Mouse (Mus musculus) hindbrain, embryonic 10.5 days (tissue): Measurements from ENCODE around the gene Rad23b. TPM values are rescaled to one million over a fixed set of nuclear protein-coding genes. Genes with fewer than 3 reads are reported as not detected.
"Not testable (repeated sequence)": the region's sequence is repeated elsewhere in the genome, so short reads cannot be mapped to it uniquely, and the experiment has no call there.

ENCODE experiments used
- DNase-seq: peaks from one replicate; pipeline ENCODE4 v3.0.0-alpha.2; 2017; ENCODE audit warnings: low spot score
- H3K27ac ChIP-seq: fragments of 300-500 bp; sonication (generic); 2 replicates; pipeline ENCODE4 v1.5.1; 2016; ENCODE audit warnings: mild to moderate bottlenecking, moderate library complexity
- H3K27me3 ChIP-seq: fragments of 300-500 bp; sonication (generic); 2 replicates; pipeline ENCODE4 v1.6.1; 2016; ENCODE audit warnings: mild to moderate bottlenecking; ENCODE audit not compliant: poor library complexity, insufficient read depth, severe bottlenecking
- H3K36me3 ChIP-seq: fragments of 300-500 bp; sonication (generic); 2 replicates; pipeline ENCODE4 v1.6.1; 2016; ENCODE audit warnings: mild to moderate bottlenecking, moderate library complexity
- H3K4me1 ChIP-seq: fragments of 300-500 bp; sonication (generic); replicated peaks from 2 replicates; pipeline ENCODE4 v1.6.1; 2016; ENCODE audit warnings: mild to moderate bottlenecking
- H3K4me3 ChIP-seq: fragments of 300-500 bp; sonication (generic); 2 replicates; pipeline ENCODE4 v1.5.1; 2016; ENCODE audit warnings: mild to moderate bottlenecking, moderate library complexity
- H3K9me3 ChIP-seq: fragments of 300-500 bp; sonication (generic); 2 replicates; pipeline ENCODE4 v1.6.1; 2016; ENCODE audit warnings: mild to moderate bottlenecking, moderate library complexity
- WGBS: fragments of 180-500 bp; shearing (Covaris S2); methylation state at CpG from one replicate; pipeline ENCODE4 v1.1.7; 2016; 5-methylcytosine and 5-hydroxymethylcytosine counted together
- polyA plus RNA-seq: library from polyadenylated mRNA; unstranded; fragments of >200 nt; fragmentation: Nextera tagmentation; extraction: Ambion mirVana; gene quantifications from 2 replicates; pipeline ENCODE4 v1.2.1, GENCODE M21; 2016

Rad23b gene
- polyA plus RNA-seq: 89.5 and 91.2 TPM in 2 replicates

- WGBS: under 1% methylated on average over 77 of the region's 77 CpGs
- DNase-seq: peak; percentile 100
- Histone ChIP-seq H3K36me3 (peaks cover 3% of the 10 kb centered on the region; the same call in 1 of the 2 replicates), H3K27ac (peak within 1 kb of the TSS; percentile 99), H3K27me3 (no peaks in the 10 kb centered on the region), H3K4me3 (peak within 1 kb of the TSS; percentile 96), H3K4me1 (peaks cover 29% of the 10 kb centered on the region), H3K9me3 (no peaks in the 10 kb centered on the region)
Observed at GRCm38 (mm10) chr4:55349452-55350218, at the start of gene Rad23b. Rad23b (plus strand) TSS chr4:55350043.

- H3K4me1 ChIP-seq: no peaks in the 10 kb centered on the region
Observed at GRCm38 (mm10) chr4:55304121-55304520, 45.7 kb upstream of the Rad23b start.

GRCm38 (mm10) chr4:55306636-55307035 is 43.2 kb upstream of the Rad23b start:
- no peak for DNase-seq
- no peaks in the 10 kb centered on the region for H3K27me3 ChIP-seq
- H3K4me3 ChIP-seq: no peak overlapping the region
- peaks cover 13% of the 10 kb centered on the region; the same call in 1 of the 2 replicates for H3K9me3 ChIP-seq
- 76% methylated on average over 4 of the region's 4 CpGs for WGBS
- H3K27ac ChIP-seq: no peak overlapping the region
- 0 out of 2 replicates have a peak, but pooled peaks cover 2% of the 10 kb centered on the region for H3K36me3 ChIP-seq
- no peaks in the 10 kb centered on the region for H3K4me1 ChIP-seq

More at GRCm38 (mm10) chr4:55304121-55304520, 45.7 kb upstream of the Rad23b start:
- 0 out of 2 replicates have a peak, but pooled peaks cover 2% of the 10 kb centered on the region for H3K36me3 ChIP-seq
- H3K9me3 ChIP-seq: peaks cover 13% of the 10 kb centered on the region; the same call in 1 of the 2 replicates
- H3K27me3 ChIP-seq: no peaks in the 10 kb centered on the region
- H3K27ac ChIP-seq: no peak overlapping the region
- DNase-seq: no peak
- WGBS: 80% methylated on average over 5 of the region's 5 CpGs
- H3K4me3 ChIP-seq: no peak overlapping the region

GRCm38 (mm10) chr4:55316726-55317125 is 33.1 kb upstream of the Rad23b start:
- Histone ChIP-seq H3K36me3 (no peaks in the 10 kb centered on the region), H3K4me1 (no peaks in the 10 kb centered on the region), H3K9me3 (no peaks in the 10 kb centered on the region), H3K27ac (no peak overlapping the region), H3K4me3 (no peak overlapping the region), H3K27me3 (no peaks in the 10 kb centered on the region)
- WGBS: 60% methylated on average over 4 of the region's 4 CpGs
- no peak for DNase-seq

- H3K4me1 ChIP-seq, DNase-seq, H3K27me3 ChIP-seq, H3K4me3 ChIP-seq, H3K27ac ChIP-seq, H3K36me3 ChIP-seq, H3K9me3 ChIP-seq: not testable (repeated sequence)
- 98% methylated on average over 9 of the region's 9 CpGs for WGBS
Observed at GRCm38 (mm10) chr4:55318350-55318749, 31.5 kb upstream of the Rad23b start.

GRCm38 (mm10) chr4:55325786-55326518 is 23.9 kb upstream of the Rad23b start:
- H3K9me3 ChIP-seq: peaks cover 3% of the 10 kb centered on the region; the same call in 1 of the 2 replicates
- no peak overlapping the region for H3K4me3 ChIP-seq
- DNase-seq: no peak
- H3K4me1 ChIP-seq: no peaks in the 10 kb centered on the region
- WGBS: 60% methylated on average over 4 of the region's 4 CpGs
- no peaks in the 10 kb centered on the region for H3K27me3 ChIP-seq
- no peak overlapping the region for H3K27ac ChIP-seq
- H3K36me3 ChIP-seq: no peaks in the 10 kb centered on the region

GRCm38 (mm10) chr4:55327508-55327907 is 22.3 kb upstream of the Rad23b start:
- H3K9me3 ChIP-seq: peaks cover 3% of the 10 kb centered on the region; the same call in 1 of the 2 replicates
- no peak for DNase-seq
- H3K4me3 ChIP-seq: no peak overlapping the region
- 80% methylated on average over 4 of the region's 4 CpGs for WGBS
- H3K27me3 ChIP-seq: no peaks in the 10 kb centered on the region
- H3K27ac ChIP-seq: no peak overlapping the region
- H3K36me3 ChIP-seq: no peaks in the 10 kb centered on the region
- H3K4me1 ChIP-seq: no peaks in the 10 kb centered on the region

GRCm38 (mm10) chr4:55328471-55328870 is 21.4 kb upstream of the Rad23b start:
- no peak for DNase-seq
- no peaks in the 10 kb centered on the region for H3K4me1 ChIP-seq
- WGBS: 92% methylated on average over 11 of the region's 11 CpGs
- peaks cover 3% of the 10 kb centered on the region; the same call in 1 of the 2 replicates for H3K9me3 ChIP-seq
- H3K4me3 ChIP-seq: no peak overlapping the region
- no peak overlapping the region for H3K27ac ChIP-seq
- no peaks in the 10 kb centered on the region for H3K36me3 ChIP-seq
- no peaks in the 10 kb centered on the region for H3K27me3 ChIP-seq

GRCm38 (mm10) chr4:55328928-55329327 is 20.9 kb upstream of the Rad23b start:
- not testable (repeated sequence) for H3K4me1 ChIP-seq, H3K4me3 ChIP-seq, H3K9me3 ChIP-seq, DNase-seq, H3K36me3 ChIP-seq, H3K27me3 ChIP-seq, H3K27ac ChIP-seq
- WGBS: 91% methylated on average over 7 of the region's 7 CpGs

GRCm38 (mm10) chr4:55329621-55330346 is 20.1 kb upstream of the Rad23b start:
- Histone ChIP-seq H3K4me1 (no peaks in the 10 kb centered on the region), H3K4me3 (no peak overlapping the region), H3K9me3 (peaks cover 3% of the 10 kb centered on the region; the same call in 1 of the 2 replicates), H3K36me3 (no peaks in the 10 kb centered on the region), H3K27ac (no peak overlapping the region), H3K27me3 (no peaks in the 10 kb centered on the region)
- no peak for DNase-seq
- 79% methylated on average over 8 of the region's 8 CpGs for WGBS

GRCm38 (mm10) chr4:55335030-55335770 is 14.6 kb upstream of the Rad23b start:
- DNase-seq: no peak
- no peaks in the 10 kb centered on the region for H3K36me3 ChIP-seq
- no peaks in the 10 kb centered on the region for H3K4me1 ChIP-seq
- H3K9me3 ChIP-seq: peaks cover 3% of the 10 kb centered on the region; the same call in 1 of the 2 replicates
- no peak overlapping the region for H3K27ac ChIP-seq
- H3K27me3 ChIP-seq: no peaks in the 10 kb centered on the region
- 79% methylated on average over 5 of the region's 5 CpGs for WGBS
- no peak overlapping the region for H3K4me3 ChIP-seq

GRCm38 (mm10) chr4:55338905-55339304 is 10.9 kb upstream of the Rad23b start:
- H3K9me3 ChIP-seq: no peaks in the 10 kb centered on the region
- H3K4me3 ChIP-seq: no peak overlapping the region
- no peaks in the 10 kb centered on the region for H3K4me1 ChIP-seq
- no peak overlapping the region for H3K27ac ChIP-seq
- no peaks in the 10 kb centered on the region for H3K27me3 ChIP-seq
- DNase-seq: no peak
- 73% methylated on average over 1 of the region's 1 CpGs for WGBS
- no peaks in the 10 kb centered on the region for H3K36me3 ChIP-seq
